Mouse (Mus musculus): ENCODE measurements around the gene Olfr983. TPM values are rescaled to one million over a fixed set of nuclear protein-coding genes. Genes with fewer than 3 reads are reported as not detected.
A peak's percentile ranks its signal among the peaks of the same experiment; 100 is the strongest.

Olfr983 gene
- not detected for total RNA-seq (2021)
- long read RNA-seq, experiment 1: 0 reads
- long read RNA-seq, experiment 2: 0 reads

DNA sequence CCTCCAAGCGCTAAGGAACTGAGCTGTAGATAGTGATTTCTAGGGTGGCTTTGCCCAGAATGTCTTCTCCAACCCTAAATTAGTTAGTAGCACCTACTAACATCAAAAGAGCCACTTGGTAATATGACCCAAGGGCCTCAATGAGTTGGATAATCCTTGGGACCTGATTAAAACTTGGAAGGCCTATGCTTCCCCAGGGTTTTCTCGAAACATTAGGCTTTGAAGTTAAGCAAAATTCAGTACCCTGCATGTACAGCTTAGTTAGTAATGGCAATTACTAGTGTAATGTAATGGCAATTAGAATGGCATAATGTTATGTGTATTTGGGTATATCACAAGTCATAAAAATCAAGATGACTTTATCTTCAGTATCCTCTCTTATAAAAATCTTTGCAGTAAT is at the start of gene Olfr983:
Gene Olfr983, minus strand, starts transcription at position 101 of the 400 bp plus-strand sequence.
- no peak for DNase-seq

DNA sequence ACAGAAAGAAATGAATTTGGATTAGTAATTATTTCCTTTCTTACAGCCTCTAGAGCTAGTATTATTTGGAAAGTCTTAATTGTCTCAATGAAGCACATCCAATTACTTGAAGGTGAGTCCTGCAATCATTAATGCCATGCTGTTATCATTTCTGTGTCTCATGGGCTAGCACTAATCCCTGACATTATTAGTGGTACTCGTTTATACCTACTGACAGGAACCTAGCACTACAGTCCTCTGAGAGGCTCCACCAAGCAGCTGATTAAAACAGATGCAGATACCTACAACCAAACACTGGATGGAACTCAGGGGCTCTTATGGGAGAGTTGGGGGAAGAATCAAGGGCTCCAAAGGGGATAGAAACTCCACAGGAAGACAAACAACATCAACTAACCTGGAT is 48.1 kb upstream of the Olfr983 start:
- no peak for DNase-seq

DNA sequence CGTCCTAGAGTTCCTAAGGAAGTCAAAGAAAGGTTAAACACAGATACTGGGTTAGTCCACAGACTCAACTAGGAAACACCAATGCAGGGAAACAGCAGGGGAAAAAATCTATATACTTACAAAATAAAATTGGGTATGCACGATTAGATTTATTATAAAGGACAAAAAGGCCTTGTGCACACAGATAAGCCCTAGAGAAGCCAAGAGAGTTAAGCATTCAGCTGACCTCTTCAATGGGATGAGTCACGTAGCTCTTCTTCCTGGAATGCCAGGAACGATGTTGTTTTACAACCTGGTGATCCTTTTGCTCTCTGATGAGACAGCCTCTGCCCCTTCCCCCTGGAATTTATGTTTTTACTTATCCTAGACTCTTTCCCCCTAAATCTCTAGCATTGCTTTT is 46.1 kb upstream of the Olfr983 start:
- DNase-seq: no peak

DNA sequence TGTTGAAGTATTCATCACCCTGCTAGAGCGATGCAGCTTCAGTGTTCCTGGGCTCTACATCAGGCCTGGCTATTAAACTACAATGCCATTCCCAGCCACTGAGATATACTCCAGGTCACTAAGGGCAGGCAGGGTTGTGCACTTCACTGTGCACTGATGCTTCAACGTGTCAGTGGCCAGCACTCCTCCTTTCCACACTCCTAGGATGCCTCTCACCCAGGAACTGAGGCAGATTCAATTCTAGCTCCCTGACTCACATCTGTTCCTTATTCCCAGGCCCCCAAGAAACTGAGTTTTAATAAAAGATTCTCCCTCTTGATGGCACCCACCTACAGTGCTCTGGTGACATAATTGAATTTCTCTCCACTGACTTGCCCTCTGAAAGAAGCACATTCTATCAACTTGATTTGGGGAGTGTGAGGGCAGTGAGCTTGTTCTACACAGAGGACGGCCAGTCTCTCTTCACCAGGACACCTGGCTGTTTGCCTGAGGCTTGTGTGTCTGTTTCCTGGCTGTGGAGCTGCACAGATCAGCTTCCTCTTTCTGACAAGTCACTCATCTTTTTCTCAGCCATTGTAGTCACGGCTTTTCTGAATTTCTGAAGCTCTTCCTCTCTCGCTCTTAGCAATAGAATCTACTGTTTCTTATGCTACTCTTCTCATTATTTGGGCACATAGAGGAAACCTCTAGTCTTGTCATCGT is 43.7 kb upstream of the Olfr983 start:
- no peak for DNase-seq

DNA sequence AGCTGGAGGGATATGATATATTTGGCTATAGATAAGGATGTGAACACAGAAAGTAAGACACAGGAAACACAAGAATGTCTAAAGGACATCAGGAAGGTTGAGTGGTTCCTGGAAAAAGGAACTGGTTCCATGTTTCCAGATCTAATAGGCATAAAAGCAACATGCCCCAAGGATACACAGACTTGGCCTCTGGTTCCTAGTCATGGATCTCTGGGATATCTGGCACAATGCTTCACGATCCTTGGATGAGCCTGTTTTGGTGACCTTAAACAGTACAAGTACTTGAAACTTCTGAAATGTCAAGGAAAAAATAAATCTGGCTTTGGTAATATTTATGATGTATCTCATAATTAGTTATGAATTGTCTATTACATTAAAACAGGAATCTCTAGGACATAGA is 37.2 kb upstream of the Olfr983 start:
- DNase-seq: no peak

DNA sequence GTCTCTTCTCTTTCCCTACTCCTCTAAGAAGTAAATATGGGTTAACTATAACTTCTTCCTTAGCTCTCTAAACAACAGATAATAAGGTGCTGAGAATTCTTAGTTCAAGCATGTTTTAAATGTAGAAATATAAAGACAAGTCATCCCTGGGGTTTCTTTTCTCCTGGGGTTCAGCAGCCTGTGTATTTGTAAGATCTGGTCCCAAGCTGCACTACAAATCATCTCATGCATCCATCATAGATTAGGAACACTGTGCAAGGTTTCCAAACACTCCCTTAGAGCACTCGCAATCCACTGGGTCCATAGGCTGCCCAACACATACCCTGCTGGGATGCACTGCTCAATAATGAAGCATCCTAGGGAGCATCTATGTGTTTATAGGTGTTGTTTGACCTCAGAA is 36.7 kb upstream of the Olfr983 start, which contains the start of gene Olfr985:
Gene Olfr985, minus strand, starts transcription at position 101 of the 400 bp plus-strand sequence.
- DNase-seq: no peak

DNA sequence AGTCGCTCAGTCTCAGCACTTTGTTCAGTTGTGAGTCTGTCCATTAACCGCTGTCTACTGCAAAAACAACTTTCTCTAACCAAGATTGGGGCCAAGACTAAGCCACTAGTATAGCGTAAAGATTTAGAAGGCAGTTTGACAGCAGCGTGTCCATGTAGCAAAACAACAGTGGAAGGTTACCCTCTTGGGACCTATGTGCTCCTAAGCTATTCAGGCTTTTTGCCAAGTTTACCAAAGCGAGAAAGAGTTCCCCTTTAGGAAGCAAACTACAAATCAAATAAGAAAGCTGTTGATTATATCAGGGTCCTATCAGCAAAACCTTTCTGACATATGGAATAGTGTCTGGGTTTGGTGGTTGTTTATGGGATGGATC is 23.9 kb upstream of the Olfr983 start:
- DNase-seq: no peak

DNA sequence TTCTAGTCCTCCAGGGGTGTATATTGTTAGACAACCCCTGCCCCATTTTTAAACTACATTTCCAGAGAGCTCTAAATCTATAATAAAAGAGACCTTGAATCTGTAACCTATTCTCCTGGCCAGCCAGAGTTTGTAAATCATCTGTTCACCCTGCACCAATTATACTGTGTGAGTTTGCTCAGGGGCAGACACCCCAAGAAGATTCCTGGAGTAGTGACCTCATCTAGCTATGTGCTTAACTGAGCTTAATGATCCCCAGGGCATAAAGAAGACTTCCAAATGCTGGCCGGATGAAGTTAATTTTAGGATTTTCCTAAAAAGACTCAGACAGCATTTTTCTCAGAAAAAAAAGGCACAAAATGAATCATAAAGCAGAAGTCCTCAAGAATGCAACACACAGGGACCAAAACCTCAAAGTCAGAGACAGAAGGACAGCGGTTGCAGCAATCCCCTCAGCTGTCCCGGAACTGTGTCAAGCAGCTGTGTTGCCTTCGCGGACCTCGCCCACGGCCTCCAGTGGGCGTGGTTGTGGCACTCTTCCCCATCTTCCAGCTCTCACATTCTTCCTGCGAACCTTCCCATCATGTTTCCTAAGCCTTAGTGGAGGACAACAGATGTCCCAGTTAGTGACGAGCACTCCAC is 23.4 kb upstream of the Olfr983 start:
- DNase-seq: peak; percentile 72

DNA sequence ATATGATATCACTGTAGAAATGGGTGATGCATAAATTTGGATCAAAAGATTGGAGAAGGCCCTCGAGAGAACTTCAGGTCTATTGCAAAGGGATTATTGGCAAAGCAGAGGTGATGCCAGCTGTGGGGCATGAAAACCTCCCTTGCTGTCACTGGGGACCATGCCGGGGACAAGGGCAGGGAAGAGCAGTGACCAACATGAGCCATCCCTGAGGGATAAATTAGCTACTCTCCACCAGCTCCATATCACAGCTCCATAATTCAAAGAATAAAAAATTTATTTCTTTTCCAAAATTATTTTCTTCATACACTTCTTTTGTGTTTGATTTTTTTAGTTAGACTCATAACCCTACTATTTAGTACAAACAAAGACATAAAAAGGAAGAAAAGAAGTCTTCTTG is 20.7 kb upstream of the Olfr983 start, which contains the start of gene Olfr984:
Gene Olfr984, minus strand, starts transcription at position 101 of the 400 bp plus-strand sequence.
- DNase-seq: no peak

DNA sequence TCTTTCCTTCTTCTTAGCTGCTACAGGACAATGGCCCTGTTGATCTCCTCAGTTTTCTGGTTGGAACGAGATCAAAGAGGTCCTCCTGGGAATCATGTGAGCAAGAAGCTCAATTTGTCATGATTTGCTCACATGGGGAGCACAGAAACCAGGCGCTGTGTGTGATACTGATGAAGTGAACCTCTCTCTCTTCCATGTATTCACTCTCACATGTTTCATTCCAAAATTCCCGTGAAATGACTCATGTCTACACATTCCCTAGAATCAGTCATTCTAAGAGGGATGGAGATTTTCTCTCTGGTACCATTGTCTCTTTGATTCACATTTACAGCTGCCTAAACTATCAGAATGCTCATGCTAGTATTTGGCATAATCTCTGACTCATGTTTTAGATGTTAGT is 1.4 kb upstream of the Olfr983 start:
- DNase-seq: no peak

DNA sequence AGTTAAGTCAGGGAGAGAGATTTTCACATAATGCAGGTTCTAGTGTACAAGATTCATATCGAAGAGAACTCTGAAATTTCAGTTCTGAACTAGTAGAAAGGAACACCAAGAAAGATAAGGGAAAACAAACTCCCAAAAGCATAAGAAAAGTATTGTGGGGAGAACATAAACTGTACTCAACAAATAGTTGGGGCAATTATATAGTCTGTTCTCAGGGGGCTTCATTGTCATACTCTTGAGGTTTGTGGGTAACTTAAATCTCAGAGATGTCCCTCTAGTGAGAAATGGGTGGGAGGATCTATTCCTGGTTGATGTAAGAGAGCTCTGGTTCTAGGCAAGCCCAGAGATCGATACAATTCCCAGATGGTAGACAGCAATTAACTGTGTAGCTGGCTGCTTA is 19.9 kb downstream of the Olfr983 start, which contains the start of gene Olfr982:
Gene Olfr982, plus strand, starts transcription at position 301 of the 400 bp plus-strand sequence.
- no peak for DNase-seq

DNA sequence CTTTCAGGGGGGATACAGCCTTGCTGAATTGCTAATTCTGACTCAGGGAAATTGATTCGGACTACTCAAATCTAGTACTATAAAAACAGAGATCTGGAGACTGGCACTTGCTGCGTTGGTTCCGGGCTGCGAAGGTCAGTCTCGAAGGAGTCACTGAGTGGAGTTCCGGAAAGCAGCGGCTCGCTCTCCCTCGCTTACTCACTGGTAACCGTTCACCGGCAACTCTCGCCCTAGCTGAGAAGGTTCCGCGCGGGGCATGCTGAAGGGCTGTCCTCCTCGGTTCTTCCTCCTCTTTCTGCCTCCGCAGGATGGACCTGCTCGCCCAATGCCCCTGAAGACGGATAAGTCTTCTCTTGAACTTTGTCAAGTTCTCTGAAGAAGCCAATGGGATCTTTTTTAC is 43.3 kb downstream of the Olfr983 start:
- no peak for DNase-seq

Other genes starting within 250 kb of the Olfr983 start
- not detected for gene Olfr972, start 227.2 kb downstream of the Olfr983 start, total RNA-seq (2021)
- not detected for gene Olfr229, start 186.3 kb downstream of the Olfr983 start, total RNA-seq (2021)
- not detected for gene Olfr974, start 156.1 kb downstream of the Olfr983 start, total RNA-seq (2021)
- gene Olfr975, start 141.5 kb downstream of the Olfr983 start, total RNA-seq (2021): not detected
- gene Olfr976, start 132.5 kb downstream of the Olfr983 start, total RNA-seq (2021): not detected
- gene Olfr978, start 101.5 kb downstream of the Olfr983 start, total RNA-seq (2021): not detected
- gene Olfr979, start 90.1 kb downstream of the Olfr983 start, total RNA-seq (2021): not detected
- gene Olfr980, start 84.0 kb downstream of the Olfr983 start, total RNA-seq (2021): not detected
- not detected for gene Olfr981, start 72.1 kb downstream of the Olfr983 start, total RNA-seq (2021)
- not detected for gene Olfr982, start 19.8 kb downstream of the Olfr983 start, total RNA-seq (2021)
- not detected for gene Olfr984, start 20.6 kb upstream of the Olfr983 start, total RNA-seq (2021)
- gene Olfr985, start 36.6 kb upstream of the Olfr983 start, total RNA-seq (2021): not detected
- gene Tmem225, start 54.5 kb upstream of the Olfr983 start, total RNA-seq (2021): not detected
- gene Olfr986, start 87.3 kb upstream of the Olfr983 start, total RNA-seq (2021): not detected
- 1 to 10 TPM; 1.3 to 1.4 TPM for gene Zfp202, start 98.7 kb upstream of the Olfr983 start, total RNA-seq (2021)
- 1 to 10 TPM; 1.9 to 4.4 TPM for gene Scn3b, start 175.6 kb upstream of the Olfr983 start, total RNA-seq (2021)

All from gastrocnemius, postnatal 25 days (tissue).